Mouse (Mus musculus) small intestine, adult 2 months (tissue): ENCODE data around the gene Stk35. TPM values are rescaled to one million over a fixed set of nuclear protein-coding genes. Genes with fewer than 3 reads are reported as not detected.

Experiments
- H3K27ac ChIP-seq: fragments of 200-500 bp; 2 replicates; pipeline ENCODE4 v1.5.1; 2012; ENCODE audit warnings: low read depth, low read length, control low read depth, inconsistent platforms; ENCODE audit not compliant: insufficient read depth
- H3K27me3 ChIP-seq: fragments of 200-500 bp; 2 replicates; pipeline ENCODE4 v1.6.1; 2012; ENCODE audit warnings: mild to moderate bottlenecking, moderate library complexity, low read length, inconsistent platforms; ENCODE audit not compliant: control insufficient read depth, insufficient read depth
- H3K36me3 ChIP-seq: fragments of 200-500 bp; 2 replicates; pipeline ENCODE4 v1.6.1; 2012; ENCODE audit warnings: mild to moderate bottlenecking, low read length, control low read depth, inconsistent platforms; ENCODE audit not compliant: control insufficient read depth, insufficient read depth
- H3K4me1 ChIP-seq: fragments of 200-500 bp; 2 replicates; pipeline ENCODE4 v1.6.1; 2012; ENCODE audit warnings: low read length, inconsistent platforms, mixed read lengths; ENCODE audit not compliant: control insufficient read depth, insufficient read depth, insufficient read length
- H3K4me3 ChIP-seq: fragments of 200-500 bp; 2 replicates; pipeline ENCODE4 v1.5.1; 2012; ENCODE audit warnings: low read depth, mild to moderate bottlenecking, control low read depth, inconsistent platforms, low read length, moderate library complexity
- CTCF ChIP-seq: fragments of 200-500 bp; IDR thresholded peaks from 2 replicates; pipeline ENCODE4 v1.5.1; 2012; ENCODE audit warnings: low read depth, mild to moderate bottlenecking, control low read depth, inconsistent platforms, low read length, moderate library complexity, mixed read lengths; ENCODE audit not compliant: insufficient replicate concordance, insufficient read length; ENCODE audit errors: extremely low read depth
- POLR2A ChIP-seq: fragments of 200-500 bp; IDR thresholded peaks from 2 replicates; pipeline ENCODE4 v1.6.1; 2012; ENCODE audit warnings: low read depth, mild to moderate bottlenecking, control low read depth, inconsistent platforms, low read length, moderate library complexity
- WGBS: fragments of 180-500 bp; shearing (Covaris S2); methylation state at CpG from one replicate; pipeline ENCODE4 v1.1.7; 2018; 5-methylcytosine and 5-hydroxymethylcytosine counted together
- polyA plus RNA-seq: library from polyadenylated mRNA; depleted of rRNA; stranded (reverse); fragments of >200 nt; gene quantifications from 2 replicates; pipeline ENCODE4 v1.2.3, GENCODE M21; 2012; rRNA removed

The Stk35 gene
- polyA plus RNA-seq, 1 experiment, result 16.7 TPM

- H3K4me1 ChIP-seq, result no peaks in the 10 kb centered on the region
- H3K27ac ChIP-seq, result no peak overlapping the region
- TF ChIP-seq POLR2A (no peak), CTCF (no peak)
- no peak overlapping the region for H3K4me3 ChIP-seq
- H3K27me3 ChIP-seq, result no peaks in the 10 kb centered on the region
- WGBS, result 70% methylated on average over 10 of the region's 10 CpGs
- no peaks in the 10 kb centered on the region for H3K36me3 ChIP-seq
Measured at GRCm38 (mm10) chr2:129874509-129875095, 74.3 kb downstream of the Stk35 start.

GRCm38 (mm10) chr2:129876935-129877334, 76.6 kb downstream of the Stk35 start:
- TF ChIP-seq POLR2A (no peak), CTCF (no peak)
- no peaks in the 10 kb centered on the region for H3K36me3 ChIP-seq
- no peak overlapping the region for H3K27ac ChIP-seq
- no peaks in the 10 kb centered on the region for H3K4me1 ChIP-seq
- no peaks in the 10 kb centered on the region for H3K27me3 ChIP-seq
- no peak overlapping the region for H3K4me3 ChIP-seq

GRCm38 (mm10) chr2:129879817-129880216, 79.5 kb downstream of the Stk35 start:
- no peaks in the 10 kb centered on the region for H3K36me3 ChIP-seq
- H3K4me3 ChIP-seq, result no peak overlapping the region
- TF ChIP-seq CTCF, result peak; percentile 43; the same call in 1 of the 2 replicates
- TF ChIP-seq POLR2A, result no peak
- WGBS, result 35% methylated on average over 3 of the region's 3 CpGs
- H3K4me1 ChIP-seq, result no peaks in the 10 kb centered on the region
- H3K27me3 ChIP-seq, result no peaks in the 10 kb centered on the region
- H3K27ac ChIP-seq, result no peak overlapping the region

GRCm38 (mm10) chr2:129880226-129880625, 79.9 kb downstream of the Stk35 start:
- Histone ChIP-seq H3K4me3 (no peak overlapping the region), H3K27ac (no peak overlapping the region), H3K36me3 (no peaks in the 10 kb centered on the region), H3K27me3 (no peaks in the 10 kb centered on the region), H3K4me1 (no peaks in the 10 kb centered on the region)
- WGBS, result 86% methylated on average over 7 of the region's 7 CpGs
- TF ChIP-seq POLR2A (no peak), CTCF (no peak)

GRCm38 (mm10) chr2:129881886-129882285, 81.6 kb downstream of the Stk35 start:
- H3K4me3 ChIP-seq, result no peak overlapping the region
- H3K36me3 ChIP-seq, result no peaks in the 10 kb centered on the region
- no peak overlapping the region for H3K27ac ChIP-seq
- H3K27me3 ChIP-seq, result no peaks in the 10 kb centered on the region
- no peaks in the 10 kb centered on the region for H3K4me1 ChIP-seq
- 44% methylated on average over 1 of the region's 1 CpGs for WGBS
- TF ChIP-seq CTCF, result no peak
- TF ChIP-seq POLR2A, result no peak

Other genes with a start within 250 kb of the Stk35 start
- 14.1 and 16.0 TPM in 2 replicates for gene Sirpa, start 207.7 kb upstream of the Stk35 start, polyA plus RNA-seq
- 0.41 TPM in 1 of 2 replicates, not detected in the other for gene Pdyn, start 100.7 kb upstream of the Stk35 start, polyA plus RNA-seq
- not detected in 2 replicates for gene Tgm3, start 211.8 kb downstream of the Stk35 start, polyA plus RNA-seq